Mouse (Mus musculus): ENCODE data around the gene Blcap.

Gene Blcap

DNA sequence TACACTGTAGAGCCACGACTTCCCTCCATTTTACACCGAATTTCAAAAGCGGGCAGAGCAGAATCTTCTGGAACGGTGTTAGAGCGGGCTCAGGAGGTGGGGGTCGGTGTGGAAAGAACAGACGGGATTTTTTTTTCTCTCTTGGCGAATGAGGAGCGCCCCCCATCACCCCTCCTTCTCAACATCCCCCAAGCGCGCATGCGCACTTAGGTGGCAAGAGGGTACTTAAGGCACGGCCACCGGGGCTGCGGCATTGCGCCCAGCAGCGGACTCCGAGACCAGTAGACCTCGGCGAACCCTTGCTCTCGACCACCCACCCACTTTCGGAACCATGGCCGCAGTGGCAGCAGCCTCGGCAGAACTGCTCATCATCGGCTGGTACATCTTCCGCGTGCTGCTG lies 11.2 kb downstream of the Blcap start, which contains the start of gene Nnat:
Gene Nnat (plus strand): TSS at position 221 of the 400 bp plus-strand sequence.
- DNase-seq (ENCODE audit: low read depth) = no peak

DNA sequence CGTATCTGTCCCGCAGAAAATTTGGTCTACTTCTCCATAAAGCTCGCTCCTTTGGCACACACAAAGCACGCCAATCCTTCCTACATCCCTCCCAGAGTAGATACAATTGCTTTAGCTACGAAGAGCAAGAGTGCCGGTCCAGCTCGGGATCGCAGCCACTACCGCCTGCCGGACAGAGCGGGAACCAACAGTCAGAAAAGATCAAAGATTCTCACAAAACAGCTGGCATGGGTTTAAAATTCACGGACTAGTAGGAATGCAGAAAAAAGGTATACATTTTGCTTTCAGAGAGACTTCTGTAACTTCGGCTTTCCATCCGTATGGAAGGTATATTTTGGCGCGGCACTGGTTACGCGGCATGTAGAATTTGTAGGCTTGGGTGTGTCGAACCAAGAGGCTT lies 11.6 kb downstream of the Blcap start:
- DNase-seq (ENCODE audit: low read depth) = no peak

DNA sequence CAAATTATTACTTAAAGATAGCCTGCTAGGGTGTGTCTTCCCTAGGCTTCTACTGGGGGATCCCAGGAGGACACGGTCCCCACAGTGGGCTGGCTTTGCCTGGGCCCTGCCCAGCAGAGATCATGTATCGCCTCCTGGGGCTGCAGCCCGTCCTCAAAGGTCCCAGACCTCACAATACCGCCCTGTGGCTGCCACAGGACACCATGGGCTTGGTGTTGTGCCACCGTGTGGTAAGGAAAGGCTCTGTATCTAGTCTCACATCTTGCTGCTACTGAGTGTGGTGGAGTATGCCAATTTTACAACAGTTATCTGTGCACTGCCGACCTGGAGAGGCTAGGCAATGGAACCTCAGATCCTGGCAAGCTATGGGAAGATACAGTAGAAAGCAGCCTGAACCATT lies 12.6 kb downstream of the Blcap start:
- DNase-seq (ENCODE audit: low read depth) = no peak

DNA sequence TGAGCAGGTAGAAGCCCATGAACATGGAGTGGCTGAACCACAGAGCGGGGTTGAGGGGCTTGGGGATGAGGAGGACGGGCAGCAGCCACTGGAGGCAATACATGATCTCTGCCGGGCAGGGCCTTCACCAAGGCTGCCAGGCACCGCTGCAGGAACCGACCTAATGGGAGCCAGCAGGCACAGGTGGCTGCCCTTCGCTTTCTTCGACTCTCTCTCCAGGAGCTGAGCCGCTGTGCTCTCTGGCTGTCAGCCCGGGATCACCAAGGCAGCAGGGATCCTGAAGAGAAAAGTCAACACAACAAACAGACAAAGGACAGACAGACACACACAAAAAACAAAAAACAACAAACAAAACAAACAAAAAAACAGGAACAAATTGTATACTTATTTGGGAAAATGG lies 13.0 kb downstream of the Blcap start:
- DNase-seq (ENCODE audit: low read depth) = no peak

DNA sequence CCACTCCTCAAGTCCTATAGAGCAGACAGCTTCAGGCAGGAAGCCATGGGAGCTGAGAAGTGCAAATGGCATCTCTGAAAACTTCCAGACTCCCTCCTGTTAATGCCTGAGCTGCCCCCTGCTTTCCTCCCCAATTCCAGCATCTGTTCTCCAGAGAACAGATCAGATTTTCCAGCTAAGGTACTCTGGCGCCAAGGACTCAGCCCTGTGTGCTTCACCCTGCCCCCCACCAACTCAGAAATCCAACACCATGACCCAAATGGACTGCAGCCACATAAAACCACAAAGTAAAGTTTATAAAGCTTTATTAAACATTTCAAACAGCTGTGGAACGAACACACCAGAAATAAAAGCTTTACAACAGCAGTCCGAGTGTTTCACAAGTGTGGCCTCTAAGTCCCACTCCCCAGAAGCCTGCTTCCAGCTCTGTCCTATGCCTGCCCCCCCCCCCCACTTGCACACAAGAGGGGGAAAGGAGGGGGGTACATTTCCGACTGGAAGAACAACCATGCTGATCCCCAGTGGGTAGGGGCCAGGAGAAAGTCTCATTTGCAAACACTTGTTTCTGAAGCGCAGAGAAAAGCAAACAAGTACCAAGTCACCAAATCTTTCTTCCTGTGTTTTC lies 14.9 kb downstream of the Blcap start:
- DNase-seq (ENCODE audit: low read depth) = no peak

DNA sequence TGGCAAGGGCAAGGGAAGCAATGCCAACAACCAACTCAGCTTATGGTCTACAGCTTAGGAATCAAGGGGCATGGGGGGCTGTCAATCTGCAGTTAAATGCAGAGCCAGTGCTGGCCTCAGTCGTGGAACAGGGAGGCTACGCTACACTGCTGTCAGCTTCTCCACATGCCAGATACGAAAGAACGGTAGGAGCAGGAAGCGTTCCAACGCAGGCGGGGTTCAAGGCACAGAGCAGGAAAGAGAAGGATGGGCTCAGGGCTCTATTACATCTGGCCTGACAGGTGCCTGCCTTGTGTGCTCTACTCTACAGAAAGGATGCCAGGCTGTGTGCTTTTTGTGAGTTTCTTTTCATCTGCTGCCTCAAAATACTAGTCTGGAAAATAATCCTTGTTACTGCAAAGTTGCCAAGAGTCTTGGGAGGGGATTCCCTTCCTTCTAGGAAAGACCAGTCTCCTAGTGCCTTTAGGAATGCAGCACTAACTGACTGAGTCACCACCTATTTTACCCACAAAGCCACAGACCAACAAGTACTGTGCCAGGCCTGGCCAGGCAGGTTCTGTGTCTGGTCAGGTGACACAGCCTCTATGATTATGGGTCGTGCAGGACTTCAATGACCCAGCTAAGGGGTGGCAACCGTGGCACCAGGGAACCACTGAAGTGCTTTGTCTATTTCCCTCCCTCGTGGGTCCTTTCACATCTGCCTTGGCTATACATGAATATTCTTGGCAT lies 18.8 kb downstream of the Blcap start:
- no peak for DNase-seq (ENCODE audit: low read depth)

DNA sequence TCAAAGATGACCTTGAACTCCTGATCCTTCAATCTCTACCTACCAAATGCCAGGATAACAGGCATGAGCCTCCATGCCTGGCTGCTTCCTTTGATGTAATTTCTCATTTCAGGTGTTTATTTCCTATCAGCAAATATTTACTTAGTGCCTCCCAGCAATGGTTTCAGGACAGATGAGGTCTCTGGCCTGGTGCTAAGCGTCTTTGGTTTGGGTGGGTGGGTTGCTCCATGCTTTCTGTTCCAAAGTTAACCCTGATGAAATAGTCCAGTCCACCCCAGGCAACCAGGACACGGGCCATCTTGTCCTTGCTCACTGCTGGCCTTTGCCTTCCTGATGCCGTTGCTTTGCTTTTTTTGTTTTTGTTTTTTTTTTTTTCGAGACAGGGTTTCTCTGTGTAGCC lies 20.8 kb downstream of the Blcap start:
- DNase-seq (ENCODE audit: low read depth) = no peak

DNA sequence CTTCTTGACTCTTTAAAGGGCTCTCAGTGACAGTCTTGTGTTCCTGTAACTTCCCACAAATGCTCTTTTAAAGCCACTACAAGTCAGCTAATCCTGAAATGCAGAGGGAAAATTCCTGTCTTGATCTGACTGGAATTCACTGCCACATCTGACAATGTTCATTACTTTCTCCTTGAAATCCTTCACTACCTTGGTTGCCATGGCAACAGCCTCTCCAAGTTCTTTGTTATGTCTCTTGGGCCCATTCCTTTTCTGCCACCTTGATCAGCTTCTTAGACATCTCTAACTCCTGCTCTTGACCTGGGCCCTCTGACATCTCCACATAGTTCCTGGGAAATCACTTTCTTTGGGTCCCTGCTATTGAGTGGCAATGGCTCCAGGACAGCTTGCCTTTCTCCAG lies 24.4 kb downstream of the Blcap start:
- no peak for DNase-seq (ENCODE audit: low read depth)

DNA sequence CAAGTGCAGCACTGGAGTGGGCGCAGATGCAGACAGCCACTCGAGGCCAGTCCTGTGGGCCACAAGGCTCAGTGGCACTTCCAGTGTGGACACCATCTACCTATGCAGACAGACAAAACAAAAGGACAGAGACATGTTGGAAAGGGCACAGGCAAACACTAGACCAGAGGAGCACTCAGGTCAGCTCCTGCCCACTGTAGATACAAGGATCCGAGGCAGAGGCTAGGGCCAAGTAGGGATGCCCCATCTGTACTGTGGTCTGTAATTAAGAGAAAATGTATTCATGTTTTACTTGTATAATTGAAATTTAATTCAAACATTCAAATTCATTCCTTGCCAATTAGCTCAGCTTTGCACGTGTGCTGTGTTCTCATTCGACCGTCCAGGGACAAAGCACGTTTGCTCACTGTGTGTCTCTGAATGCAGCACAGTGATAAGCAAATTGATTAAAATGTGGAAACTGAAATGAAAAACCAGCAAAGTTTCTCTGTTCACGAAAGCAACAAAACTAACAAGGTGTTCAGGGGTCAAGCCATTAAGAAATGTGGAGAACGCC lies 26.7 kb downstream of the Blcap start:
- no peak for DNase-seq (ENCODE audit: low read depth)

DNA sequence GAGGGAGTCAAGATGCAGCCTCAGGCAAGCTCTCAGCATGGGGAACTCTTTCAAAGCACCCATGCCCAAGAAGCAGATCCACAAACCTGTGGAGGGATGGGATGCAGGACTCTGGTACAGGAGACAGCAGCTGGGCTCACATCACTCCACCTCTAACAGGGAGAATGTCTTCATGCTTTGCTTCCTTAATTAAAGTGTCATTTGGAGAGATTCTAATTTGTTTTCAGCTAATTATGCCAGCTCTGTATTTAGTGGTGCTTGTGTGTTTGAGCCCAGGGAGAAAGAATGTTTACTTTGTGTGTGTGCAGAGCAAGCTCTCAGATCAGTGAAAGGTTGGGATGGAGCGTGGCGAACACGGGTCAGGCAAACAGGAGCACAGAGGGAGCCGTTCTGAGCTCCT lies 28.7 kb downstream of the Blcap start:
- DNase-seq (ENCODE audit: low read depth) = no peak

DNA sequence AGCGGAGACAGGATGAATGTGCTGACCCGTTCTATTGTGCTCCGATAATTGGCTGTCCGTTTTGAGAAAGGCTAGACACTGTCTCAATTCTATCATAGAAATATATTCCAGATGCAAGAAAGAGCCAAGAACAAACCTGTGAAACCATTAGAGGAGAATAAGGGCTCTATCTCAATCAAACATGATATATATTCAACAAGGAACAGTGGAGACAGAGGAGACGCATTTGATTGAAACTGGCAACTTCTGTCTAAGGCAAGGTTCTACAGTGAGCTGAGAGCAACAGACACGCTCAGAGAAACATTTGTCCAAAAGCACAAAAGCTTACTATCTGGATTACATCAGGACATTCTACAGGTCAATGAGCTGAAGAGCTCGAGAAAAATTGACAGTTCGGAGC lies 29.4 kb downstream of the Blcap start:
- DNase-seq (ENCODE audit: low read depth) = no peak

DNA sequence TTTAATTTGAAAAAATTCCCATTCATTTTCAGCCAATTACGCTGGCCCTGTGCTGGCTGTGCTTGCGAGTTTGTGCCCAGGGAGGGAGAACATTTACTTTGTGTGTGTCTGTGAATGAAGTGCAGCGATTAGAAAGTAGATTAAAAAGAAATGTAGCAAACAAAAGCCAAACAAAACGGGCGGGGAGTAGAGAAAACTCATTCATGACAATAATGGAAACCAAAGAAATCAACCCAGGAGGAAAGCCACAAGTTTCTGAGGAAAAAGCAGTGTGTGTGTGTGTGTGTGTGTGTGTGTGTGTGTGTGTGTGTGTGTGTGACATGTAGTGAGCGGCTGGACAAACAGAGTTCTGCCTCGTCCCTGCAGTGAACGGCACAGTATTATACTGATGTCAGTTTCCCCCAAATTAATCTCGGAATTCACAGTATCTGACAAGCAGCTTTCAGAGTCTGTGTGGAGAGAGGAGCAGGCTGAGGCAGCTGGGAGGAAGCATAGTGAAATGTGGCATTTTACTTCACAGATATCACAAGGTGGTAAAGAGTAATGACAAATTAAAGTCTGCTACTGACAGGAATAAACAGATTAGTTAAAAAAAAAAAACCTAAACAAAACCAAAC lies 30.0 kb downstream of the Blcap start:
- no peak for DNase-seq (ENCODE audit: low read depth)

DNA sequence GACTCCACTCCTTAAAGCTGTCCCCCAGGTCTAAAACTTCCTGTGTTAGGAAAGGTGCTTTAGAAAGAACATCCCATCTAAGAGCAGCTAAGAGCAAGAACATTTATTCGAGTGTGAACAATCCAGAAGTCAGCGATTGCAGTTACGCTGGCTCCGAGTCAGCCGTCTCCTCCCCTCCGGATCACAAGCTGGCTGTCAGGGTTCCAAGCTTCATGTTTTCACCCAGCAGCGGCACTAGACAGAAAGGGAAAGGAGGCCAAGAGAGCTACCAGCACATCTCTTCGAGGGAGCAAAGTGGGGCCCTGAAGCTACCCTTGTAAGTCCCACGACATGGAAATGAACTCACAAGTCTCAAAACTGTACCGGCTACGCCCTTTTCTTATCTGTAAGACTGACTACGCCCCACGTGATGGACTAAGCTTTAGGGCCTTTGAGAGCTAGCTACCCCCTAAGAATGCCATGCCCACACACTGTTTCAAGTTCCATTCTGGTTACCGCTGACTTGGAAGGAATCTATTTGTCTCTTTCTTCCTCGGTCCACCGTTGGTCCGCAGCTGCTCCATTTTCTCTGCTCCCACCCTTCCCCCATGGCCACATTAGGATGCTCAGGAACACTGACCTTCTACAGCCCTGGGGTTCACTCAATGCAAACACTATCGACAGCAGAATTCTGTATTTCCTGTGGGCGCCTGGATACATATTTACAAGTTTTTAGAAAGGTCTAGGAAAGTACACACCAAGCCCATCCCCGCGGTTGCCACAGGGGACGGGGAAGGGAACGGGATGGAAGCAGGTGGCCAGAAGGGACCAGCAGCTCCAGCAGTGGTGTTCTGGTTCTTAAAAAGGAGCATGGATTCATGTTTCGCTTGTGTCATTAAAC lies 30.8 kb downstream of the Blcap start:
- DNase-seq (ENCODE audit: low read depth) = no peak

DNA sequence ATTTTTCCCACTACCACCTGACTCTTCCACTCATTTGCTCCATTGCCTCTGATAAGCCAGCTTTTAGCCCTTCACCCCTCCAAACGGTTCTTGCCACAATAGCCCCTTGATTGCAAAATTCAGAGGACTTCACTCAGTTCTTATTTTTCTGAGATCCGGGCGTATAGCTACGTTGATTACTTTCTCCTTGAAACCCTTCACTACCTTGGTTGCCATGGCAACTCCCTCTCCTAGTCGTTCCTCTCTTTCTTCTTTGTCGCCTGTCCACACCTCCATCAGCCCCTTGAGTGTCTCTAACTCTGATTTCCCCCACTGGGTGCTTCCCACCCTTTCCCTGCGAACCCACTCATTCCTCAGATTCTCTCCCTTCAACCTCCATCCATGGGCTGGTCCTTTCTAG lies 34.0 kb downstream of the Blcap start:
- DNase-seq (ENCODE audit: low read depth) = no peak

DNA sequence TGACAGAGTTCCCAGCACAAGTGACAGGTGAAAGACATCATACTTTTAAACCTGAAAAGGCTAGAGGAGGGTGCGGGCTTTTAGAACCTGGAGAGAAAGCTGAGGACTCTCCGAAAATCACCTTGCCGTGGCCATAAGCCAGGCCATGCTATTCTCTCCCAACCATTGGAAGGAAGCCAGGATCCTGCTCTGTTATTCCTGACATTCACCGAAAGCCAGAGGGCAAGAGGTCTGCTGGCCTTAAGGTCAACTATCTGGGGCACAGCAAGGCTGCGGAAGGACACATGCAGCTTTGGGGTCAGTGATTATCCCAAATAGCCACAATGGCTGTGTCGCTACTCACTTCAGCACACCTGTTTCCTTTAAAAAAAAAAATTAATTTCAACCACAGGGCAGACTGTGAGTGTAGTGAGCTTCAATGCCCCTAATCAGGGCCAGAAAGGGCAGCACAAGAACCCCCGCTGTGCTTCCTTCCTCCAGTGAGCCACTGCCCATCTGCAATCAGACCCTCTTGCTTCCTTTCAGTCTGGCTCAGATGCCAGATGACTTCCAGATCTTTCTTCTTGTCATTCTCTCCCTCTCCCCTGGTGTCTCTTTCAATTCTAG lies 34.5 kb downstream of the Blcap start:
- no peak for DNase-seq (ENCODE audit: low read depth)

DNA sequence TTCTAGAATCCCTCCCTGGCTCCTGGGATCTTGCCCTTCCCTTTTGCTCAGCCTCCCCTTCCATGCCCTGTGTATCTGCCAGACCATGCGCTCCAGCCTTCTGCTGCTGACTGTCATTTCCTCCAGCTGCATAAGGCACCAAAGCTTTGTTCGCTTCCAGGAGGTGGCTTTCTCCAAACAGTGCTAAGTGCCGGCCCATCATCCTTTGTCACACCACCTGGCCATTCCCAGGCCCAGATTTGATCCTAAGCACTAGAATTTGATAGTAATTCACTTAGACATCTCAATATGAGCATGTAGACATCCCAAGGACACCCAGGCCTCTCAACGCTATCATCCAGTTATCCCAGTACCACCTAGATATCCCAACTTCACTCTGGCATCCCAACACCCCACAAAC lies 36.9 kb downstream of the Blcap start:
- DNase-seq (ENCODE audit: low read depth) = no peak

DNA sequence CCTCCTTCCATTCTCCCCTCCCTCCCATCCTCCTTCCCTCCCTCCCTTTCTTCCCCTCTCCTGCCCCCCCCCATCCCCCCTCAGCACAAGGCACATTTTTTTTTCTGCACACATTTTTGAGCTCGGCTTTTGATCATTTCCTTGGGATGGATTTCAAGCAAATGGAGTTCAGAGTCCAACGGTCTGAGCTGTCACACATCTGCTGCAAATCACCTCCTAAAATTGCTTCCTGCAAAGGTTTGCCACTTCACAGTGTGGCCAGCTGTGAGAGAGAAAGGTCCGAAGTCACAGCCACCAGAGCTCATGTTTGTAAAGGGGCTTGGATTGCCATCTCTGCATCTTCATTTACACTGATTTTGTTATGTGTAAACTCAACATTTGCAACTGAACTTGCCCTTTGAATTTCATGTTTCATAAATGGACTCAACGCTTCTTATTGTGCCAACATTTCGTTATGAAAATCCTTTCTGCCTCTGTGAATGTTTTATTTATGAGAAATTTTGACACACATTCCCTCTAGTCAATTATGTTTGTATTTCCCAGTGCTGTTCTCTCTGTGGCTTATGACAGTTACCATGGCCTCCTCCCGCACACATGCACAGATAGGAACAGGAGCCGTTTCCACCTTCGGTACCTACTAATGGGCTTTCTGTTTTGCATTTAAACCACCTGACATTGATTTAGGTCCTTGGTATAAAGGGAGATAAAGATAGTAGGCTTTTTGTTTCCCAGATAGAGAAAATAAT lies 39.2 kb downstream of the Blcap start:
- no peak for DNase-seq (ENCODE audit: low read depth)

DNA sequence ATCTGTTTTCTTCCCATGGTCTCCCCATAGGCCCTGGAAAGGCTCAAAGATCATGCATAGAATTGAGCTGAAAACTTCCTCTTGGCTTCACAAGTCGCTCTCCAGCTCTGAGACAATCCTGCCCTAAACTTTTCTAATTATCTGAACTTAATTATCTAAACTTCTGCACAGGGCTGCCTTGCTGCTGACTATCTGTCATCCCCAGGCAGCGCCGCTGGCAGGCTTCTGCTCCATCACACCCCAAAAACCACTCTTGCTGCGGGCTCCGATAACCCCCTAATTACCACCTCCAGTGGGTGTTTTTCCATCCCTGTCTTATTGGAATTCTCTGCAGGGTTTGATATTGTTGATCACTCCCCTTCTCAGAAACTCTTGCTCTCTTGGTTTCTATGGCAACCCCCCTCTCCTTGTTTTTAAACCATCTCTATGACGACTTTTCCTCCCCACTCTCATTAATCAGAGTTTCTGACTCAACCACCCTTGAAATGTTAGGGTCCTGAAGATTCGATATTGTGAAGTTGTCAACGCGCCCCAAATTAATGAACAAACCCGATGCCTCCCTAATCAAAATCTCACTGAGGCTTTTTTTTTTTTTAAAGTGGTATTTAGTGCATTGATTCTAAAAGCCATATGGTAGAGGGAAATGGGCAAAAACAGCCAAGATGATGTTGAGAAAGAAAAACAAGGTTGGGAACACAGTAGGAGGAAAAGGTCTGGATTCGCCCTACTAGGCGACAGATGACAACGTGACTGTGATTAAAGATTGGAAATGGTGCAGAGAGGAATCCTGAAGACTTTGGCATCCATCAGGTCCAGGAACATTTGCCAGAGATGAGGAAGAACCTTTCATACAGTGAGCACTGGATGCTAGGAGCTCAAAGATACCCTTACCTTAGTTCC lies 40.8 kb downstream of the Blcap start:
- no peak for DNase-seq (ENCODE audit: low read depth)

DNA sequence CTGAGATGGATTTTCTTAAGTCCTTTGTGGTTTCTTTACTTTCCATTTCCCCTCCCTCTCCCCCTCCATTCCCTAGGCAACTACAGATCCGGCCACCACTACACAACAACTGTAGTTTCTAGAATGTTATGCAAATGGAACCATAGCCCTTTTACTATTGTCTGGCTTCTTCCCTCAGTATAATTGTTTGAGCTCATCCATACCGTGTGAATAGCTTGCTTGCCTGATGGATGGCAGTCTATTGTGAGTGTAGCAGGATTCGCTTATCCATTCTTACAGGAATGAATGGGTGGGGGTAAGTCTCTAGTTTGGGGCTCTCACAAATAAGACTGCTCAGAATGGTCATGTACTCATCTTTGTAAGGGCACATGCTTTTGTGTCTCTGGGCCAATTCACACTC lies 48.5 kb downstream of the Blcap start:
- no peak for DNase-seq (ENCODE audit: low read depth)

DNA sequence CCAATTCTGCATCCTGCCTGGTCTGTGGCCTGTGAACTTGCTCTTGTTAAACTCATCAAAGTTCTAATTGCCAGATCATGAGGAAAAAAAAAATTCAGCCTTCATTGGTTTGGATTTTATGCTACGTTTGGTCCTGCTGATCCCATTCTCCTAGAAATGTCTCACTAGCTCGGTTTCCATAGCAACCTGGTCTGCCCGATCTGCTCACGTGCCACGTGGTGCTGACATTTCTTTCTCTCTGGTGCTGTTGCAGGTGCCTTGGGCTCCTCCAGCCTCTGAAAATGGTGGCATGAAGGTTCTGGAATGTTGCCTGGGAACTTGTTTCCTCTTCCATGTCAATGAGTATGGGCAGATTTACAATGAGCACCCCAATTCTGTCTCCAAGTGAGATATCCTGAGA lies 50.6 kb downstream of the Blcap start:
- no peak for DNase-seq (ENCODE audit: low read depth)
